Mouse (Mus musculus) heart, embryonic 15.5 days (tissue): ENCODE results near the gene Tmem50a. TPM values are rescaled to one million over a fixed set of nuclear protein-coding genes. Genes with fewer than 3 reads are reported as not detected.

Experiments used
- polyA plus RNA-seq: library from polyadenylated mRNA; unstranded; fragments of >200 nt; fragmentation: Nextera tagmentation; extraction: Ambion mirVana; gene quantifications from 2 replicates; pipeline ENCODE4 v1.2.1, GENCODE M21; 2015

Tmem50a gene
- polyA plus RNA-seq, 1 experiment from 2014 or later = 142 TPM

Other genes starting within 250 kb of the Tmem50a start
- gene Man1c1, start 210.7 kb downstream of the Tmem50a start, polyA plus RNA-seq = 5.1 and 6.6 TPM in 2 replicates
- 11.6 and 16.0 TPM in 2 replicates for gene Ldlrap1, start 147.0 kb downstream of the Tmem50a start, polyA plus RNA-seq
- gene Maco1, start 61.7 kb downstream of the Tmem50a start, polyA plus RNA-seq = 22.0 and 25.5 TPM in 2 replicates
- gene Rhd, start 50.5 kb downstream of the Tmem50a start, polyA plus RNA-seq = 5.4 and 8.9 TPM in 2 replicates
- gene Rsrp1, start 8.6 kb upstream of the Tmem50a start, polyA plus RNA-seq = 366 and 379 TPM in 2 replicates
- 52.6 and 57.6 TPM in 2 replicates for gene Syf2, start 15.9 kb upstream of the Tmem50a start, polyA plus RNA-seq
- gene Runx3, start 205.6 kb upstream of the Tmem50a start, polyA plus RNA-seq = 0.14 and 0.77 TPM in 2 replicates